Mouse (Mus musculus): ENCODE data around the gene Scgb1b18.
"Not testable (repeated sequence)": the region's sequence is repeated elsewhere in the genome, so short reads cannot be mapped to it uniquely, and the experiment has no call there.

Scgb1b18 gene

DNA sequence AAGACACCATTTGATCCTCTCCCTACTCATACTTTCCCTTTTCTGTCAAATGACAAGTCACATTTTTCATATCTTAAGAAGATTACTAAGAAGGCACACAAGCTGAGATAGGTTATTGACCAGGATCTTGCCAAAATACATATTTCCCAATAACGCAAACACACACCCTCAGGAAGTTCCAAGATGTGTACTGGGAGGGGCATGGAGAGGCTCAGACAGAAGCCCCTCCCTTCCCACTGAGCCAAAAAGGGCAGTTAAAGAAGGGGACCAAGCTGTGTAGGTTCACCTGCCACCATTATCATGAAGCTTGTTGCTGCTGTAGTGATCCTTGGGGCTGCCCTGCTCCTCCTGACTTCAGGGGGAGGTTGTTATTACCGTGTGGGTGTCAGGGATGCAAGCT is at the start of gene Scgb1b18:
Scgb1b18 (plus strand) TSS at position 301 of the 400 bp plus-strand sequence.
- not testable (repeated sequence) for DNase-seq (ENCODE audit: low spot score)

GRCm38 (mm10) chr7:33173764-33174163 is 11.6 kb upstream of the Scgb1b18 start, which contains the start of gene Scgb2b18:
Scgb2b18 (minus strand) TSS chr7:33173864.
- not testable (repeated sequence) for DNase-seq (ENCODE audit: low spot score)

Measured in embryo, embryonic 10 days (tissue).